Mouse (Mus musculus) hindbrain, postnatal 0 days (tissue): Measurements from ENCODE around the gene Fgfr2. TPM values are rescaled to one million over a fixed set of nuclear protein-coding genes. Genes with fewer than 3 reads are reported as not detected.

ENCODE experiments used
- ATAC-seq: fragments of 200-750 bp; cut with Nextera tagmentation; 2 replicates; pipeline ENCODE4 v1.8.0; 2017; ENCODE audit warnings: mild to moderate bottlenecking, moderate TSS enrichment, moderate library complexity
- DNase-seq: peaks from one replicate; pipeline ENCODE4 v3.0.0-alpha.2; 2015; ENCODE audit warnings: low spot score
- H3K27ac ChIP-seq: fragments of 300-500 bp; sonication (generic); 2 replicates; pipeline ENCODE4 v1.5.1; 2014; ENCODE audit warnings: mild to moderate bottlenecking
- H3K27me3 ChIP-seq: fragments of 300-500 bp; sonication (generic); 2 replicates; pipeline ENCODE4 v1.6.1; 2014; ENCODE audit warnings: low read length, mixed read lengths; ENCODE audit not compliant: insufficient read depth
- H3K36me3 ChIP-seq: fragments of 300-500 bp; sonication (generic); 2 replicates; pipeline ENCODE4 v1.6.1; 2014; ENCODE audit warnings: low read length, mixed read lengths; ENCODE audit not compliant: insufficient read depth
- H3K4me1 ChIP-seq: fragments of 300-500 bp; sonication (generic); 2 replicates; pipeline ENCODE4 v1.6.1; 2014; ENCODE audit warnings: antibody characterized with exemption, low read length, mixed read lengths; ENCODE audit not compliant: insufficient read depth
- H3K4me2 ChIP-seq: fragments of 300-500 bp; sonication (generic); 2 replicates; pipeline ENCODE4 v1.6.1; 2014; ENCODE audit warnings: low read depth, mild to moderate bottlenecking, low read length, moderate library complexity, mixed read lengths
- H3K4me3 ChIP-seq: fragments of 300-500 bp; sonication (generic); 2 replicates; pipeline ENCODE4 v1.5.1; 2014; ENCODE audit warnings: low read length
- H3K9ac ChIP-seq: fragments of 300-500 bp; sonication (generic); replicated peaks from 2 replicates; pipeline ENCODE4 v1.6.1; 2014; ENCODE audit warnings: mild to moderate bottlenecking, low read length, moderate library complexity, mixed read lengths
- H3K9me3 ChIP-seq: fragments of 300-500 bp; sonication (generic); 2 replicates; pipeline ENCODE4 v1.6.1; 2016; ENCODE audit warnings: low read length, mixed read lengths
- CTCF ChIP-seq: IDR thresholded peaks from 2 replicates; pipeline ENCODE4 v1.5.1; 2016; ENCODE audit warnings: antibody characterized with exemption, control low read depth, low read depth
- WGBS: fragments of 180-500 bp; shearing (Covaris S2); extraction: QIAGEN DNeasy Blood & Tissue Kit; methylation state at CpG from one replicate; pipeline ENCODE4 v1.1.7; 2014; 5-methylcytosine and 5-hydroxymethylcytosine counted together
- polyA plus RNA-seq: library from polyadenylated mRNA; unstranded; fragments of >200 nt; fragmentation: Nextera tagmentation; extraction: Ambion mirVana; gene quantifications from 2 replicates; pipeline ENCODE4 v1.2.1, GENCODE M21; 2015
- total RNA-seq: library from RNA; depleted of rRNA; stranded (reverse); fragments of >200 nt; gene quantifications from 2 replicates; pipeline ENCODE4 v1.2.3, GENCODE M21; 2014

Fgfr2 gene
- total and polyA plus RNA-seq, 2 experiments from 2014 or later, result 17.3 to 49.0 TPM

GRCm38 (mm10) chr7:132286630-132287339 lies 836.4 kb downstream of the Fgfr2 start:
- H3K36me3 ChIP-seq, result no peaks in the 10 kb centered on the region
- H3K9me3 ChIP-seq, result no peaks in the 10 kb centered on the region
- H3K27me3 ChIP-seq, result no peaks in the 10 kb centered on the region
- ATAC-seq (no peak), DNase-seq (no peak)
- H3K9ac ChIP-seq, result no peak overlapping the region
- peak overlapping the region; percentile 32 for H3K27ac ChIP-seq
- peaks cover 18% of the 10 kb centered on the region for H3K4me1 ChIP-seq
- H3K4me3 ChIP-seq, result no peak overlapping the region
- 35% methylated on average over 14 of the region's 14 CpGs for WGBS
- H3K4me2 ChIP-seq, result no peak overlapping the region
- no peak for TF ChIP-seq CTCF

- Histone ChIP-seq H3K4me3 (no peak overlapping the region), H3K9ac (no peak overlapping the region), H3K36me3 (no peaks in the 10 kb centered on the region), H3K27me3 (no peaks in the 10 kb centered on the region), H3K9me3 (no peaks in the 10 kb centered on the region), H3K4me2 (no peak overlapping the region), H3K4me1 (peaks cover 24% of the 10 kb centered on the region), H3K27ac (peak overlapping the region; percentile 4; the same call in 1 of the 2 replicates)
- no peak for ATAC-seq
- TF ChIP-seq CTCF, result no peak
- 0% methylated on average over 1 of the region's 1 CpGs for WGBS
- DNase-seq, result peak; percentile 42
These were observed 838.4 kb downstream of the Fgfr2 start for GRCm38 (mm10) chr7:132284795-132285194.

GRCm38 (mm10) chr7:132284048-132284737 lies 839.0 kb downstream of the Fgfr2 start:
- Histone ChIP-seq H3K4me1 (peaks cover 24% of the 10 kb centered on the region), H3K9me3 (no peaks in the 10 kb centered on the region), H3K36me3 (no peaks in the 10 kb centered on the region), H3K4me2 (no peak overlapping the region), H3K27ac (peak overlapping the region; percentile 4; the same call in 1 of the 2 replicates), H3K9ac (no peak overlapping the region), H3K4me3 (no peak overlapping the region), H3K27me3 (no peaks in the 10 kb centered on the region)
- WGBS, result 37% methylated on average over 7 of the region's 7 CpGs
- DNase-seq (no peak), ATAC-seq (no peak)
- no peak for TF ChIP-seq CTCF

- Histone ChIP-seq H3K27ac (peak overlapping the region; percentile 17; the same call in 1 of the 2 replicates), H3K9me3 (no peaks in the 10 kb centered on the region), H3K9ac (no peak overlapping the region), H3K36me3 (no peaks in the 10 kb centered on the region), H3K4me3 (no peak overlapping the region), H3K4me2 (no peak overlapping the region), H3K27me3 (no peaks in the 10 kb centered on the region), H3K4me1 (peaks cover 21% of the 10 kb centered on the region)
- no peak for TF ChIP-seq CTCF
- WGBS, result 89% methylated on average over 2 of the region's 2 CpGs
- ATAC-seq (no peak), DNase-seq (no peak)
These were observed 840.6 kb downstream of the Fgfr2 start for GRCm38 (mm10) chr7:132282576-132282975.

- peaks cover 17% of the 10 kb centered on the region for H3K4me1 ChIP-seq
- no peaks in the 10 kb centered on the region for H3K27me3 ChIP-seq
- H3K9ac ChIP-seq, result no peak overlapping the region
- peak overlapping the region; percentile 17; the same call in 1 of the 2 replicates for H3K27ac ChIP-seq
- no peak overlapping the region for H3K4me2 ChIP-seq
- ATAC-seq (no peak), DNase-seq (no peak)
- TF ChIP-seq CTCF, result no peak
- 64% methylated on average over 3 of the region's 3 CpGs for WGBS
- no peaks in the 10 kb centered on the region for H3K9me3 ChIP-seq
- no peak overlapping the region for H3K4me3 ChIP-seq
- no peaks in the 10 kb centered on the region for H3K36me3 ChIP-seq
These were observed 841.0 kb downstream of the Fgfr2 start for GRCm38 (mm10) chr7:132282161-132282560.

GRCm38 (mm10) chr7:132281753-132282152 lies 841.4 kb downstream of the Fgfr2 start:
- Histone ChIP-seq H3K27me3 (no peaks in the 10 kb centered on the region), H3K27ac (peak overlapping the region; percentile 17; the same call in 1 of the 2 replicates), H3K4me3 (no peak overlapping the region), H3K9ac (no peak overlapping the region), H3K4me1 (peaks cover 16% of the 10 kb centered on the region), H3K9me3 (no peaks in the 10 kb centered on the region), H3K4me2 (no peak overlapping the region), H3K36me3 (no peaks in the 10 kb centered on the region)
- no peak for TF ChIP-seq CTCF
- peak; percentile 55 for DNase-seq
- ATAC-seq, result peak; percentile 66
- WGBS, result 51% methylated on average over 4 of the region's 4 CpGs

- Histone ChIP-seq H3K36me3 (no peaks in the 10 kb centered on the region), H3K4me2 (no peak overlapping the region), H3K9me3 (no peaks in the 10 kb centered on the region), H3K27ac (no peak overlapping the region), H3K4me1 (peaks cover 7% of the 10 kb centered on the region), H3K27me3 (no peaks in the 10 kb centered on the region), H3K9ac (no peak overlapping the region), H3K4me3 (no peak overlapping the region)
- no peak for DNase-seq
- no peak for ATAC-seq
- no peak for TF ChIP-seq CTCF
- WGBS, result 92% methylated on average over 3 of the region's 3 CpGs
These were observed 844.5 kb downstream of the Fgfr2 start for GRCm38 (mm10) chr7:132278658-132279057.
